Mouse (Mus musculus) common myeloid progenitor, adult 5-6 weeks (primary cell): ENCODE measurements around the gene Lefty2. TPM values are rescaled to one million over a fixed set of nuclear protein-coding genes. Genes with fewer than 3 reads are reported as not detected.

ENCODE experiments used
- ATAC-seq: replicated peaks from 2 replicates; pipeline ENCODE4 v1.8.0; 2016; ENCODE audit warnings: low read depth, mild to moderate bottlenecking, moderate TSS enrichment, inconsistent platforms; ENCODE audit not compliant: poor library complexity, severe bottlenecking
- total RNA-seq: library from RNA; stranded (forward); fragments of 200-1000, 187-1606 nt; gene quantifications from 2 replicates; pipeline ENCODE4 v1.2.3, GENCODE M21; 2017

Lefty2 gene
- not detected in 2 replicates for total RNA-seq

GRCm38 (mm10) chr1:180892808-180893207 lies at the start of gene Lefty2:
Gene Lefty2, plus strand, starts transcription at chr1:180893108.
- no peak for ATAC-seq

GRCm38 (mm10) chr1:180848114-180848510 lies 44.8 kb upstream of the Lefty2 start:
- peak; percentile 46 for ATAC-seq

GRCm38 (mm10) chr1:180848511-180849241 lies 44.2 kb upstream of the Lefty2 start:
- ATAC-seq = peak; percentile 34

- ATAC-seq = no peak
Observed at GRCm38 (mm10) chr1:180849701-180850301, 43.1 kb upstream of the Lefty2 start.

GRCm38 (mm10) chr1:180850316-180851270 lies 42.3 kb upstream of the Lefty2 start, which contains the start of gene Sde2:
Gene Sde2, plus strand, starts transcription at chr1:180851127.
- peak; percentile 72 for ATAC-seq

GRCm38 (mm10) chr1:180858763-180859162 lies 34.1 kb upstream of the Lefty2 start:
- ATAC-seq = no peak

GRCm38 (mm10) chr1:180860030-180860429 lies 32.9 kb upstream of the Lefty2 start:
- no peak for ATAC-seq

- peak; percentile 76; the same call in 1 of the 2 replicates for ATAC-seq
Observed at GRCm38 (mm10) chr1:180863606-180864005, 29.3 kb upstream of the Lefty2 start.

- no peak for ATAC-seq
Observed at GRCm38 (mm10) chr1:180866001-180866400, 26.9 kb upstream of the Lefty2 start.

- ATAC-seq = no peak
Observed at GRCm38 (mm10) chr1:180870122-180870650, 22.7 kb upstream of the Lefty2 start.

- ATAC-seq = peak; percentile 97
Observed at GRCm38 (mm10) chr1:180873861-180874484, 18.9 kb upstream of the Lefty2 start.

- no peak for ATAC-seq
Observed at GRCm38 (mm10) chr1:180874615-180875014, 18.3 kb upstream of the Lefty2 start.

- no peak for ATAC-seq
Observed at GRCm38 (mm10) chr1:180875126-180875525, 17.8 kb upstream of the Lefty2 start.

- no peak for ATAC-seq
Observed at GRCm38 (mm10) chr1:180877466-180877865, 15.4 kb upstream of the Lefty2 start.

- ATAC-seq = peak; percentile 67
Observed at GRCm38 (mm10) chr1:180881768-180882167, 11.1 kb upstream of the Lefty2 start.

- ATAC-seq = no peak
Observed at GRCm38 (mm10) chr1:180883731-180884130, 9.2 kb upstream of the Lefty2 start.

GRCm38 (mm10) chr1:180884484-180884883 lies 8.4 kb upstream of the Lefty2 start:
- ATAC-seq = peak; percentile 65

GRCm38 (mm10) chr1:180888556-180889042 lies 4.3 kb upstream of the Lefty2 start:
- peak; percentile 64 for ATAC-seq

- ATAC-seq = no peak
Observed at GRCm38 (mm10) chr1:180889172-180889571, 3.7 kb upstream of the Lefty2 start.

GRCm38 (mm10) chr1:180889841-180890240 lies 3.1 kb upstream of the Lefty2 start:
- peak; percentile 53 for ATAC-seq
